27 mouse cellular contexts compared by ENCODE assay signal in the genomic region with DNA sequence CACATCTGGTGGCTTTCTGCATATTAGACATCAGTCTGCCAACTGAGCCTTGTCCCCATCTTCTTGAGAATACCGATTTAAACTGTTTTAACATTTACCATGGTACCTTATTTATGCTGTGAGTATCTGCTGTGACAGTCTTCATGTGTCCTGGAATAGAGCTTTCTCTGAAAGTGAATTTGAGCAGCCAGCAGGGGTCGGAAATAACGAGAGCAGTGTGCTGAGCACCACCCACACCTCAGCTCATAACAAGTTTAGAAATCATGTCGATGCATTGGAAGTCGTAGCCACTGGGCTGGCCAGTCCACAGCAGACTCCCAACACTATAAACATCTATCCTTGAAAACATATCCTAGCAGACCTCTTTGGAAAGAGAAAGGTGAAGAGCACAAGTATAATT. TPM values are rescaled to one million over a fixed set of nuclear protein-coding genes. Genes with fewer than 3 reads are reported as not detected.
DNase-seq lines count a peak whose midpoint lies in the region; ATAC-seq lines count a peak whose summit lies in the region.
"Had no signal": no experiment of that assay in that cellular context is flagged by ENCODE, and none has a peak within 500 bp of the region (broad histone marks: within the 10 kb centered on the region; RNA-seq: fewer than 3 reads in every experiment).

No protein-coding gene starts in this region.

- DNase-seq in heart, adult 11 months: peak; percentile 56
- DNase-seq in heart, postnatal 25 days (ENCODE audit: low spot score): no peak
- peak; percentile 47 for DNase-seq in intestine, embryonic 14.5 days (ENCODE audit: low spot score)
- DNase-seq in right cerebral cortex, postnatal 14 days: peak; percentile 19
- no peak for DNase-seq in right cerebral cortex, postnatal 36 days (ENCODE audit: low spot score in 2 of 2)
- DNase-seq in kidney, adult 18-20 months: no peak
- DNase-seq: adrenal gland, postnatal 36 days; B cell, adult 2 months; cerebellum, adult 11 months; cerebellum, adult 9-11 months; gastrocnemius, postnatal 14 days; kidney, adult 8-10 months; kidney, postnatal 10 days; lung, postnatal 36 days; midbrain, embryonic 14.5 days; right cerebral cortex, postnatal 25 days; thymus, postnatal 14 days had no signal

- H3K4me2 ChIP-seq in intestine, embryonic 14.5 days (ENCODE audit: low read length): no peak overlapping the region
- no peak overlapping the region for H3K4me2 ChIP-seq in intestine, embryonic 16.5 days (ENCODE audit: low read depth, low read length)
- H3K4me2 ChIP-seq: embryonic facial prominence, embryonic 12.5 days; forebrain, embryonic 12.5 days; lung, embryonic 15.5 days had no signal

- WGBS in intestine, embryonic 14.5 days: 53% methylated on average over 5 of the region's 5 CpGs
- 49% methylated on average over 5 of the region's 5 CpGs for WGBS in intestine, embryonic 16.5 days

- H3K9ac ChIP-seq in intestine, embryonic 14.5 days (ENCODE audit: low read length): no peak overlapping the region
- H3K9ac ChIP-seq in intestine, embryonic 16.5 days (ENCODE audit: low read depth, low read length): no peak overlapping the region
- H3K9ac ChIP-seq: embryonic facial prominence, embryonic 12.5 days; forebrain, embryonic 12.5 days; liver, embryonic 14.5 days; lung, embryonic 15.5 days had no signal

- no peak overlapping the region for H3K4me3 ChIP-seq in intestine, embryonic 14.5 days (ENCODE audit: low read depth, low read length)
- H3K4me3 ChIP-seq in intestine, embryonic 16.5 days (ENCODE audit: low read length): no peak overlapping the region
- H3K4me3 ChIP-seq: embryonic facial prominence, embryonic 12.5 days; erythroblast, embryonic 14.5 days; forebrain, embryonic 12.5 days; lung, embryonic 15.5 days had no signal

- no peak overlapping the region for H3K27ac ChIP-seq in intestine, embryonic 14.5 days (ENCODE audit: low read depth)
- no peak overlapping the region for H3K27ac ChIP-seq in intestine, embryonic 16.5 days (ENCODE audit: low read length)
- H3K27ac ChIP-seq: embryonic facial prominence, embryonic 12.5 days; forebrain, embryonic 12.5 days; liver, embryonic 14.5 days; lung, embryonic 15.5 days had no signal

- no peaks in the 10 kb centered on the region for H3K9me3 ChIP-seq in intestine, embryonic 14.5 days (ENCODE audit: control insufficient read depth, low read length)
- H3K9me3 ChIP-seq in intestine, embryonic 16.5 days (ENCODE audit: control insufficient read depth, low read length): no peaks in the 10 kb centered on the region
- H3K9me3 ChIP-seq: embryonic facial prominence, embryonic 12.5 days; forebrain, embryonic 12.5 days; G1E; lung, embryonic 15.5 days had no signal

- H3K4me1 ChIP-seq in intestine, embryonic 14.5 days (replicated peaks; ENCODE audit: control insufficient read depth, insufficient read depth, low read length): no peaks in the 10 kb centered on the region; the same call in 1 of the 2 replicates
- H3K4me1 ChIP-seq in intestine, embryonic 16.5 days (ENCODE audit: control insufficient read depth, insufficient read depth, low read length): peaks cover 16% of the 10 kb centered on the region

- H3K36me3 ChIP-seq in intestine, embryonic 14.5 days (ENCODE audit: control insufficient read depth, insufficient read depth, low read length): peaks cover 93% of the 10 kb centered on the region
- peaks cover 34% of the 10 kb centered on the region for H3K36me3 ChIP-seq in intestine, embryonic 16.5 days (ENCODE audit: control insufficient read depth, insufficient read depth, low read length)

- intact Hi-C loops in heart, postnatal 25 days (cut with DNase I): no loop called here

- H3K27me3 ChIP-seq in intestine, embryonic 14.5 days (replicated peaks; ENCODE audit: control insufficient read depth, insufficient read depth, low read length): no peaks in the 10 kb centered on the region
- H3K27me3 ChIP-seq in intestine, embryonic 16.5 days (replicated peaks; ENCODE audit: control insufficient read depth, insufficient read depth, low read length): no peaks in the 10 kb centered on the region
- H3K27me3 ChIP-seq: CH12.LX; embryonic facial prominence, embryonic 12.5 days; forebrain, embryonic 12.5 days; lung, embryonic 15.5 days; Patski had no signal

- no peak for ATAC-seq in intestine, embryonic 14.5 days (replicated peaks; ENCODE audit: low FRiP score, low TSS enrichment, low read depth)
- no peak for ATAC-seq in intestine, embryonic 16.5 days
- ATAC-seq: hindbrain, embryonic 16.5 days; Patski had no signal

RNA-seq across cellular contexts. Expression of a gene that starts 27.4 kb away (rescaled TPM):
- total RNA-seq in heart, postnatal 25 days (2021): 100 to 1,000 TPM; 337 to 377 TPM
- 671 and 756 TPM in 2 replicates for polyA plus RNA-seq in intestine, embryonic 14.5 days (2014; fragmentation: Nextera tagmentation; extraction: Ambion mirVana)
- polyA plus RNA-seq in intestine, embryonic 16.5 days (2015; fragmentation: Nextera tagmentation; extraction: Ambion mirVana): 397 and 409 TPM in 2 replicates

Comparison
In these comparisons a context has a peak if more than half of its experiments do, and no peak if none do; other contexts are left out.
1. DNase-seq: peak in heart, adult 11 months (single experiment), intestine, embryonic 14.5 days (single experiment) and right cerebral cortex, postnatal 14 days (single experiment); none in heart, postnatal 25 days (single experiment), right cerebral cortex, postnatal 36 days (0 of 2) and kidney, adult 18-20 months (single experiment).